Mouse (Mus musculus): Measurements from ENCODE around the gene Olfr676. TPM values are rescaled to one million over a fixed set of nuclear protein-coding genes. Genes with fewer than 3 reads are reported as not detected.
"Not testable (repeated sequence)": the region's sequence is repeated elsewhere in the genome, so short reads cannot be mapped to it uniquely, and the experiment has no call there.

Olfr676 gene
- polyA plus RNA-seq (2014; fragmentation: Nextera tagmentation; extraction: Ambion mirVana): not detected in 2 replicates

DNA sequence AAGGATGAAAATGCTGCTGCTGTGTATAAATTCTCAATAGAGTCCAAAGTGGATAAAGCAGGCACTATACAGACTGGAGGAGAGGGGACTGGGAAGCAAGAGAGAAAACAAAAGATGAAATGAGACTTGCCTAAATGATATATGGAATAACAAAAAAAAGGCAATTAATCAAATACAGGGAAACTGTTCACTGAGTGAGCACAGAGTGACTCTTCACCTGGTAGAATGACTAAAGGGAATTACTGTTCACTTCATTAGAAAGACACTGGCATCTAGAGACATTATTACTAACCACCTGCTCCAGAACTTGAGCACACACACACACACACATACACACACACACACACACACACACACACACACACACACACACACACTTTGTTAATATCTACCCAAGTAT is at the start of gene Olfr676:
Gene Olfr676, plus strand, starts transcription at position 301 of the 400 bp plus-strand sequence.
- ATAC-seq (ENCODE audit: insufficient number of reproducible peaks, low FRiP score, low TSS enrichment, low read depth): no peak
- Histone ChIP-seq H3K4me1 (ENCODE audit: control insufficient read depth, insufficient read depth, low read length) (no peaks in the 10 kb centered on the region), H3K27ac (replicated peaks; ENCODE audit: low read depth, low read length) (no peak within 1 kb of the TSS), H3K4me3 (ENCODE audit: low read depth, low read length) (no peak within 1 kb of the TSS), H3K36me3 (ENCODE audit: control insufficient read depth, insufficient read depth, low read length) (no peaks in the 10 kb centered on the region), H3K4me2 (ENCODE audit: low read depth, severe bottlenecking) (no peak within 1 kb of the TSS), H3K9me3 (ENCODE audit: control insufficient read depth, low read length) (no peaks in the 10 kb centered on the region), H3K9ac (ENCODE audit: low read length) (no peak within 1 kb of the TSS), H3K27me3 (ENCODE audit: control insufficient read depth, insufficient read depth, low read length) (no peaks in the 10 kb centered on the region)
- DNase-seq (ENCODE audit: low spot score): no peak

GRCm38 (mm10) chr7:105001929-105002328 is 30.6 kb upstream of the Olfr676 start, which contains the start of gene Olfr672:
Gene Olfr672, minus strand, starts transcription at chr7:105002029.
- no peak for ATAC-seq (ENCODE audit: insufficient number of reproducible peaks, low FRiP score, low TSS enrichment, low read depth)
- no peak within 1 kb of the TSS for H3K27ac ChIP-seq (replicated peaks; ENCODE audit: low read depth, low read length)
- H3K4me1 ChIP-seq (ENCODE audit: control insufficient read depth, insufficient read depth, low read length): no peaks in the 10 kb centered on the region

GRCm38 (mm10) chr7:105022530-105022929 is 10.0 kb upstream of the Olfr676 start:
- H3K9ac ChIP-seq (ENCODE audit: low read length): no peak overlapping the region
- no peaks in the 10 kb centered on the region for H3K27me3 ChIP-seq (ENCODE audit: control insufficient read depth, insufficient read depth, low read length)
- H3K9me3 ChIP-seq (ENCODE audit: control insufficient read depth, low read length): no peaks in the 10 kb centered on the region
- no peaks in the 10 kb centered on the region for H3K36me3 ChIP-seq (ENCODE audit: control insufficient read depth, insufficient read depth, low read length)
- H3K4me1 ChIP-seq (ENCODE audit: control insufficient read depth, insufficient read depth, low read length): no peaks in the 10 kb centered on the region
- ATAC-seq (ENCODE audit: insufficient number of reproducible peaks, low FRiP score, low TSS enrichment, low read depth): no peak
- no peak overlapping the region for H3K27ac ChIP-seq (replicated peaks; ENCODE audit: low read depth, low read length)
- no peak for DNase-seq (ENCODE audit: low spot score)
- H3K4me3 ChIP-seq (ENCODE audit: low read depth, low read length): no peak overlapping the region
- no peak overlapping the region for H3K4me2 ChIP-seq (ENCODE audit: low read depth, severe bottlenecking)
- 76% methylated on average over 1 of the region's 1 CpGs for WGBS

More at GRCm38 (mm10) chr7:105001929-105002328, 30.6 kb upstream of the Olfr676 start, which contains the start of gene Olfr672:
- no peaks in the 10 kb centered on the region for H3K36me3 ChIP-seq (ENCODE audit: control insufficient read depth, insufficient read depth, low read length)
- no peak within 1 kb of the TSS for H3K4me3 ChIP-seq (ENCODE audit: low read depth, low read length)
- H3K9ac ChIP-seq (ENCODE audit: low read length): no peak within 1 kb of the TSS
- H3K27me3 ChIP-seq (ENCODE audit: control insufficient read depth, insufficient read depth, low read length): no peaks in the 10 kb centered on the region
- H3K4me2 ChIP-seq (ENCODE audit: low read depth, severe bottlenecking): no peak within 1 kb of the TSS
- no peak for DNase-seq (ENCODE audit: low spot score)
- no peaks in the 10 kb centered on the region for H3K9me3 ChIP-seq (ENCODE audit: control insufficient read depth, low read length)

DNA sequence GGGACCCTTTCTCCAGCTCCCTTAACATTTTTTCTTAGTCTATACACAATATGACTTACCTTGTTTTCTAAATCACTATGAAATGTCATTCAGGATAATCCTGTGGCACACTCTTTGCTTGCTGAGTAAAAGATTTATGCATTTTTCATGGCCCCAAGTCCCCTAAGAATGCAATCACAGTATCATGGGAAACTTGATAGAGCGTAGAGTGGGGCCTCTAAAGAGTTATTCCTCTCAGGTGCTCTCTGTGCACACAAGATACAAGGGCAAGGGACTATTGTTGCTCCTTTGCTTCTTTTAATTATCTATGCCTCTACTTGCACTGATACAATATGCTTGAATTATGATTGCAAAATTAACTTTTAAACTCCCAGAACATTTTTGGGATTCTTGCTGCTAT is 4.1 kb upstream of the Olfr676 start, which contains the start of gene Olfr675:
Gene Olfr675, minus strand, starts transcription at position 101 of the 400 bp plus-strand sequence.
- 73% methylated on average over 1 of the region's 1 CpGs for WGBS

GRCm38 (mm10) chr7:105033836-105034235 is 1.3 kb downstream of the Olfr676 start:
- H3K4me2 ChIP-seq (ENCODE audit: low read depth, severe bottlenecking); H3K4me1 ChIP-seq (ENCODE audit: control insufficient read depth, insufficient read depth, low read length); DNase-seq (ENCODE audit: low spot score); H3K27ac ChIP-seq (replicated peaks; ENCODE audit: low read depth, low read length); H3K36me3 ChIP-seq (ENCODE audit: control insufficient read depth, insufficient read depth, low read length); H3K9me3 ChIP-seq (ENCODE audit: control insufficient read depth, low read length); H3K9ac ChIP-seq (ENCODE audit: low read length); H3K4me3 ChIP-seq (ENCODE audit: low read depth, low read length); H3K27me3 ChIP-seq (ENCODE audit: control insufficient read depth, insufficient read depth, low read length); ATAC-seq (ENCODE audit: insufficient number of reproducible peaks, low FRiP score, low TSS enrichment, low read depth): not testable (repeated sequence)
- WGBS: 60% methylated on average over 5 of the region's 5 CpGs

More for the DNA sequence above, 4.1 kb upstream of the Olfr676 start, which contains the start of gene Olfr675:
- Histone ChIP-seq H3K27ac (replicated peaks; ENCODE audit: low read depth, low read length) (no peak within 1 kb of the TSS), H3K36me3 (ENCODE audit: control insufficient read depth, insufficient read depth, low read length) (no peaks in the 10 kb centered on the region), H3K9me3 (ENCODE audit: control insufficient read depth, low read length) (no peaks in the 10 kb centered on the region), H3K4me2 (ENCODE audit: low read depth, severe bottlenecking) (no peak within 1 kb of the TSS), H3K27me3 (ENCODE audit: control insufficient read depth, insufficient read depth, low read length) (no peaks in the 10 kb centered on the region), H3K4me1 (ENCODE audit: control insufficient read depth, insufficient read depth, low read length) (no peaks in the 10 kb centered on the region), H3K9ac (ENCODE audit: low read length) (no peak within 1 kb of the TSS), H3K4me3 (ENCODE audit: low read depth, low read length) (no peak within 1 kb of the TSS)
- DNase-seq (ENCODE audit: low spot score) (no peak), ATAC-seq (ENCODE audit: insufficient number of reproducible peaks, low FRiP score, low TSS enrichment, low read depth) (no peak)

- H3K4me2 ChIP-seq (ENCODE audit: low read depth, severe bottlenecking): no peak overlapping the region
- no peak overlapping the region for H3K9ac ChIP-seq (ENCODE audit: low read length)
- DNase-seq (ENCODE audit: low spot score) (no peak), ATAC-seq (ENCODE audit: insufficient number of reproducible peaks, low FRiP score, low TSS enrichment, low read depth) (no peak)
- H3K4me3 ChIP-seq (ENCODE audit: low read depth, low read length): no peak overlapping the region
- no peaks in the 10 kb centered on the region for H3K4me1 ChIP-seq (ENCODE audit: control insufficient read depth, insufficient read depth, low read length)
- no peak overlapping the region for H3K27ac ChIP-seq (replicated peaks; ENCODE audit: low read depth, low read length)
- H3K27me3 ChIP-seq (ENCODE audit: control insufficient read depth, insufficient read depth, low read length): no peaks in the 10 kb centered on the region
- H3K9me3 ChIP-seq (ENCODE audit: control insufficient read depth, low read length): no peaks in the 10 kb centered on the region
- no peaks in the 10 kb centered on the region for H3K36me3 ChIP-seq (ENCODE audit: control insufficient read depth, insufficient read depth, low read length)
These were observed 26.5 kb downstream of the Olfr676 start for GRCm38 (mm10) chr7:105058951-105059350.

- Histone ChIP-seq H3K4me1 (ENCODE audit: control insufficient read depth, insufficient read depth, low read length) (no peaks in the 10 kb centered on the region), H3K36me3 (ENCODE audit: control insufficient read depth, insufficient read depth, low read length) (no peaks in the 10 kb centered on the region), H3K4me2 (ENCODE audit: low read depth, severe bottlenecking) (no peak within 1 kb of the TSS), H3K27ac (replicated peaks; ENCODE audit: low read depth, low read length) (no peak within 1 kb of the TSS), H3K27me3 (ENCODE audit: control insufficient read depth, insufficient read depth, low read length) (no peaks in the 10 kb centered on the region), H3K4me3 (ENCODE audit: low read depth, low read length) (no peak within 1 kb of the TSS), H3K9ac (ENCODE audit: low read length) (no peak within 1 kb of the TSS), H3K9me3 (ENCODE audit: control insufficient read depth, low read length) (no peaks in the 10 kb centered on the region)
- ATAC-seq (ENCODE audit: insufficient number of reproducible peaks, low FRiP score, low TSS enrichment, low read depth) (no peak), DNase-seq (ENCODE audit: low spot score) (no peak)
- 92% methylated on average over 1 of the region's 1 CpGs for WGBS
These were observed 31.7 kb downstream of the Olfr676 start, which contains the start of gene Olfr678 for GRCm38 (mm10) chr7:105064175-105064574. Gene Olfr678, plus strand, starts transcription at chr7:105064475.

- H3K4me1 ChIP-seq (ENCODE audit: control insufficient read depth, insufficient read depth, low read length): no peaks in the 10 kb centered on the region
- DNase-seq (ENCODE audit: low spot score): no peak
- no peaks in the 10 kb centered on the region for H3K36me3 ChIP-seq (ENCODE audit: control insufficient read depth, insufficient read depth, low read length)
- 56% methylated on average over 1 of the region's 1 CpGs for WGBS
- H3K9ac ChIP-seq (ENCODE audit: low read length): no peak within 1 kb of the TSS
- no peaks in the 10 kb centered on the region for H3K27me3 ChIP-seq (ENCODE audit: control insufficient read depth, insufficient read depth, low read length)
- H3K9me3 ChIP-seq (ENCODE audit: control insufficient read depth, low read length): no peaks in the 10 kb centered on the region
- H3K4me2 ChIP-seq (ENCODE audit: low read depth, severe bottlenecking): no peak within 1 kb of the TSS
- no peak within 1 kb of the TSS for H3K27ac ChIP-seq (replicated peaks; ENCODE audit: low read depth, low read length)
- ATAC-seq (ENCODE audit: insufficient number of reproducible peaks, low FRiP score, low TSS enrichment, low read depth): no peak
- no peak within 1 kb of the TSS for H3K4me3 ChIP-seq (ENCODE audit: low read depth, low read length)
These were observed 48.4 kb downstream of the Olfr676 start, which contains the start of gene Olfr679 for GRCm38 (mm10) chr7:105080905-105081304. Gene Olfr679, plus strand, starts transcription at chr7:105081205.
